Mouse (Mus musculus) kidney, embryonic 14.5 days (tissue): ENCODE data around the gene Exosc1. TPM values are rescaled to one million over a fixed set of nuclear protein-coding genes. Genes with fewer than 3 reads are reported as not detected.
"Not testable (repeated sequence)": the region's sequence is repeated elsewhere in the genome, so short reads cannot be mapped to it uniquely, and the experiment has no call there.

ENCODE experiments used
- ATAC-seq: fragments of 200-750 bp; cut with Nextera tagmentation; 2 replicates; pipeline ENCODE4 v1.8.0; 2017; ENCODE audit warnings: moderate number of reproducible peaks, mild to moderate bottlenecking, moderate TSS enrichment, moderate library complexity; ENCODE audit not compliant: low FRiP score, low TSS enrichment
- H3K27ac ChIP-seq: fragments of 300-500 bp; sonication (generic); 2 replicates; pipeline ENCODE4 v1.5.1; 2014; ENCODE audit warnings: low read depth, mild to moderate bottlenecking, low read length, moderate library complexity, mixed read lengths
- H3K27me3 ChIP-seq: fragments of 300-500 bp; sonication (generic); 2 replicates; pipeline ENCODE4 v1.6.1; 2014; ENCODE audit warnings: mild to moderate bottlenecking, low read length; ENCODE audit not compliant: control insufficient read depth, insufficient read depth
- H3K36me3 ChIP-seq: fragments of 300-500 bp; sonication (generic); 2 replicates; pipeline ENCODE4 v1.6.1; 2014; ENCODE audit warnings: low read length, mixed read lengths; ENCODE audit not compliant: control insufficient read depth, insufficient read depth
- H3K4me1 ChIP-seq: fragments of 300-500 bp; sonication (generic); 2 replicates; pipeline ENCODE4 v1.6.1; 2014; ENCODE audit warnings: low read length, mixed read lengths; ENCODE audit not compliant: control insufficient read depth, insufficient read depth
- H3K4me2 ChIP-seq: fragments of 300-500 bp; sonication (generic); replicated peaks from 2 replicates; pipeline ENCODE4 v1.6.1; 2014; ENCODE audit warnings: low read depth, mild to moderate bottlenecking, low read length
- H3K4me3 ChIP-seq: fragments of 300-500 bp; sonication (generic); 2 replicates; pipeline ENCODE4 v1.5.1; 2014; ENCODE audit warnings: mild to moderate bottlenecking, low read length
- H3K9ac ChIP-seq: fragments of 300-500 bp; sonication (generic); 2 replicates; pipeline ENCODE4 v1.6.1; 2014; ENCODE audit warnings: low read depth, mild to moderate bottlenecking, low read length, moderate library complexity
- H3K9me3 ChIP-seq: fragments of 300-500 bp; sonication (generic); 2 replicates; pipeline ENCODE4 v1.6.1; 2016; ENCODE audit warnings: low read length; ENCODE audit not compliant: control insufficient read depth
- WGBS: fragments of 180-500 bp; shearing (Covaris S2); extraction: QIAGEN DNeasy Blood & Tissue Kit; methylation state at CpG from one replicate; pipeline ENCODE4 v1.1.7; 2014; 5-methylcytosine and 5-hydroxymethylcytosine counted together
- polyA plus RNA-seq: library from polyadenylated mRNA; unstranded; fragments of >200 nt; fragmentation: Nextera tagmentation; extraction: Ambion mirVana; gene quantifications from 2 replicates; pipeline ENCODE4 v1.2.1, GENCODE M21; 2014

Gene Exosc1
- polyA plus RNA-seq, 1 experiment from 2014 or later = 90.8 TPM

GRCm38 (mm10) chr19:41919471-41919870 lies 13.8 kb downstream of the Exosc1 start:
- WGBS = 87% methylated on average over 4 of the region's 4 CpGs
- Histone ChIP-seq H3K27ac (no peak overlapping the region), H3K27me3 (no peaks in the 10 kb centered on the region), H3K9me3 (no peaks in the 10 kb centered on the region), H3K4me1 (peaks cover 1% of the 10 kb centered on the region; the same call in 1 of the 2 replicates), H3K4me3 (no peak overlapping the region), H3K36me3 (peaks cover 64% of the 10 kb centered on the region), H3K9ac (no peak overlapping the region), H3K4me2 (no peak overlapping the region)
- ATAC-seq = no peak

GRCm38 (mm10) chr19:41916853-41917252 lies 16.4 kb downstream of the Exosc1 start:
- 85% methylated on average over 4 of the region's 4 CpGs for WGBS
- no peak overlapping the region for H3K4me2 ChIP-seq
- peaks cover 17% of the 10 kb centered on the region for H3K4me1 ChIP-seq
- ATAC-seq = no peak
- H3K36me3 ChIP-seq = peaks cover 62% of the 10 kb centered on the region
- no peak overlapping the region for H3K4me3 ChIP-seq
- no peak overlapping the region for H3K9ac ChIP-seq
- H3K9me3 ChIP-seq = no peaks in the 10 kb centered on the region
- no peaks in the 10 kb centered on the region for H3K27me3 ChIP-seq
- H3K27ac ChIP-seq = no peak overlapping the region

GRCm38 (mm10) chr19:41915294-41915693 lies 17.9 kb downstream of the Exosc1 start:
- WGBS = 79% methylated on average over 3 of the region's 3 CpGs
- H3K36me3 ChIP-seq = peaks cover 47% of the 10 kb centered on the region
- no peak for ATAC-seq
- H3K9me3 ChIP-seq = no peaks in the 10 kb centered on the region
- H3K4me1 ChIP-seq = peaks cover 17% of the 10 kb centered on the region
- H3K27ac ChIP-seq = no peak overlapping the region
- H3K4me3 ChIP-seq = no peak overlapping the region
- no peak overlapping the region for H3K9ac ChIP-seq
- H3K4me2 ChIP-seq = no peak overlapping the region
- H3K27me3 ChIP-seq = no peaks in the 10 kb centered on the region

GRCm38 (mm10) chr19:41914592-41914882 lies 18.7 kb downstream of the Exosc1 start:
- peaks cover 43% of the 10 kb centered on the region for H3K36me3 ChIP-seq
- H3K4me3 ChIP-seq, H3K27ac ChIP-seq, H3K27me3 ChIP-seq, ATAC-seq, H3K9me3 ChIP-seq, H3K9ac ChIP-seq: not testable (repeated sequence)
- H3K4me2 ChIP-seq = peak overlapping the region; percentile 90; the same call in 1 of the 2 replicates
- peaks cover 17% of the 10 kb centered on the region for H3K4me1 ChIP-seq

GRCm38 (mm10) chr19:41913774-41914591 lies 19.2 kb downstream of the Exosc1 start:
- Histone ChIP-seq H3K36me3 (peaks cover 38% of the 10 kb centered on the region), H3K4me3 (peak overlapping the region; percentile 98), H3K9ac (peak overlapping the region; percentile 96; the same call in 1 of the 2 replicates), H3K9me3 (no peaks in the 10 kb centered on the region), H3K4me2 (peak overlapping the region; percentile 90), H3K27ac (no peak overlapping the region), H3K4me1 (peaks cover 17% of the 10 kb centered on the region), H3K27me3 (no peaks in the 10 kb centered on the region)
- 51% methylated on average over 6 of the region's 6 CpGs for WGBS
- no peak for ATAC-seq

- whole genome bisulfite sequencing = under 1% methylated on average over 48 of the region's 53 CpGs
- H3K9ac ChIP-seq = peak overlapping the region; percentile 96
- H3K27ac ChIP-seq = peak overlapping the region; percentile 86
- peak; percentile 69 for ATAC-seq
- H3K27me3 ChIP-seq = no peaks in the 10 kb centered on the region
- peaks cover 31% of the 10 kb centered on the region for H3K36me3 ChIP-seq
- peak overlapping the region; percentile 98 for H3K4me3 ChIP-seq
- H3K9me3 ChIP-seq = no peaks in the 10 kb centered on the region
- peaks cover 17% of the 10 kb centered on the region for H3K4me1 ChIP-seq
- H3K4me2 ChIP-seq = peak overlapping the region; percentile 90
Measured at GRCm38 (mm10) chr19:41912121-41913080, 20.8 kb downstream of the Exosc1 start.

- Histone ChIP-seq H3K27me3 (no peaks in the 10 kb centered on the region), H3K27ac (peak within 1 kb of the TSS; percentile 90), H3K9ac (peak within 1 kb of the TSS; percentile 96), H3K4me3 (peak within 1 kb of the TSS; percentile 98), H3K9me3 (no peaks in the 10 kb centered on the region), H3K4me1 (peaks cover 17% of the 10 kb centered on the region), H3K4me2 (peak within 1 kb of the TSS; percentile 90), H3K36me3 (peaks cover 22% of the 10 kb centered on the region)
- ATAC-seq = peak; percentile 95
- WGBS = 6% methylated on average over 48 of the region's 54 CpGs
Measured at GRCm38 (mm10) chr19:41911178-41912073, 21.8 kb downstream of the Exosc1 start, which contains the start of gene Pgam1. Pgam1 (plus strand) TSS chr19:41911923.

DNA sequence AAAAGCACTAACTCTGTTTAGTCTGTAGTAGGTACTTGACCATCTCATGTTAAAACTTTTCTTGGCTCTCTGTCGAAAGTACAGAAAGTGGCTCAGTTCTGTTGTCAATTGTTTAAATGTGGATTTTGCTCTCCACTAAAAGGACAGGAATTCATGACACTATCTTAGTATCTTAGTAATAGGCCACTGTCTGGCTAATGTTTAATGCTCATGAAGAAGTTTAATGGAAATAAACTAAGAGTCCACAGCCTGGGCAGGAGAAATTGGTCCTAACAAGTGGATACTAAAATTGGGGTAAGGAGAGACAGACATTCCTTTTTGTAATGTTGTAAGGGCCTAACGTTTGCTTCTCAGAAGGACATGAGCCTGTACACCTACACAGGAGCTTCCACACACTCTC lies 22.8 kb downstream of the Exosc1 start:
- WGBS = 86% methylated on average over 2 of the region's 2 CpGs
- ATAC-seq = no peak
- no peak overlapping the region for H3K4me3 ChIP-seq
- H3K4me2 ChIP-seq = no peak overlapping the region
- H3K27ac ChIP-seq = no peak overlapping the region
- no peaks in the 10 kb centered on the region for H3K27me3 ChIP-seq
- H3K4me1 ChIP-seq = peaks cover 17% of the 10 kb centered on the region
- peaks cover 13% of the 10 kb centered on the region; the same call in 1 of the 2 replicates for H3K36me3 ChIP-seq
- H3K9me3 ChIP-seq = no peaks in the 10 kb centered on the region
- H3K9ac ChIP-seq = no peak overlapping the region
